Mouse (Mus musculus) myocyte (in vitro differentiated cells): Measurements from ENCODE around the gene Camta1.

Source experiments
- CEBPB ChIP-seq: IDR thresholded peaks from 2 replicates; pipeline ENCODE4 v1.6.1; 2011; ENCODE audit warnings: mild to moderate bottlenecking, moderate library complexity; ENCODE audit not compliant: poor library complexity, insufficient read depth, severe bottlenecking
- E2F4 ChIP-seq: IDR thresholded peaks from one replicate; pipeline ENCODE4 v1.6.1; 2011; ENCODE audit warnings: mild to moderate bottlenecking, control low read depth, moderate library complexity; ENCODE audit not compliant: insufficient read depth
- MAX ChIP-seq: IDR thresholded peaks from one replicate; pipeline ENCODE4 v1.6.1; 2011; ENCODE audit warnings: low read depth, mild to moderate bottlenecking, control low read depth
- MYOG ChIP-seq, 3 experiments: IDR thresholded peaks; one replicate each; pipeline ENCODE4 v1.6.1; 2011; ENCODE audit warnings: control low read depth in 2 of 3, low read depth in 2 of 3, mild to moderate bottlenecking in 2 of 3; ENCODE audit not compliant: insufficient read length in 2 of 3, control insufficient read depth in 1 of 3, insufficient read depth in 1 of 3
- POLR2A ChIP-seq: IDR thresholded peaks from one replicate; pipeline ENCODE4 v1.6.1; 2011; ENCODE audit warnings: low read depth, mild to moderate bottlenecking, control low read depth, moderate library complexity; ENCODE audit not compliant: insufficient read length
- POLR2AphosphoS2 ChIP-seq: IDR thresholded peaks from one replicate; pipeline ENCODE4 v1.6.1; 2011; ENCODE audit warnings: low read depth, control low read depth; ENCODE audit not compliant: insufficient read length
- TCF12 ChIP-seq: IDR thresholded peaks from one replicate; pipeline ENCODE4 v1.6.1; 2011; ENCODE audit warnings: mild to moderate bottlenecking, control low read depth; ENCODE audit not compliant: poor library complexity, insufficient read depth, severe bottlenecking
- TCF3 ChIP-seq: IDR thresholded peaks from one replicate; pipeline ENCODE4 v1.6.1; 2011; ENCODE audit warnings: low read depth, control low read depth; ENCODE audit not compliant: insufficient read length
- USF1 ChIP-seq: IDR thresholded peaks from one replicate; pipeline ENCODE4 v1.6.1; 2011; ENCODE audit warnings: low read depth, mild to moderate bottlenecking, control low read depth, moderate library complexity

- TF ChIP-seq USF1: no peak
- TF ChIP-seq POLR2A: no peak
- TF ChIP-seq POLR2AphosphoS2: no peak
- no peak for TF ChIP-seq MYOG (IDR thresholded peaks at IDR 0.05; ENCODE audit: control insufficient read depth in 1 of 3, insufficient read depth in 1 of 3, insufficient read length in 2 of 3, low read depth in 2 of 3)
- TF ChIP-seq E2F4: no peak
- TF ChIP-seq TCF12: no peak
- no peak for TF ChIP-seq CEBPB
- no peak for TF ChIP-seq MAX
- no peak for TF ChIP-seq TCF3
Measured at GRCm38 (mm10) chr4:150889955-150890315, 971.7 kb downstream of the Camta1 start.
